Mouse (Mus musculus) gastrocnemius, postnatal 10 days (tissue): ENCODE measurements around the gene Zfp790. TPM values are rescaled to one million over a fixed set of nuclear protein-coding genes. Genes with fewer than 3 reads are reported as not detected.
"Not testable (repeated sequence)": the region's sequence is repeated elsewhere in the genome, so short reads cannot be mapped to it uniquely, and the experiment has no call there.

Experiments used
- DNase-seq: peaks from one replicate; pipeline ENCODE4 v3.0.0; 2021; ENCODE audit warnings: mixed read lengths
- microRNA-seq, 2 experiments: library from miRNA; unstranded; fragments of <30 nt; microRNA quantifications; one replicate each; pipeline ENCODE4 v1.2.0; 2021
- total RNA-seq, 2 experiments: library from RNA; stranded (reverse); gene quantifications; 2 replicates each; pipeline ENCODE4 v1.2.3; 2021

The Zfp790 gene
- total RNA-seq, 2 experiments from 2014 or later, result 9.6 to 10.9 TPM

- DNase-seq, result no peak
These were observed 26.2 kb downstream of the Zfp790 start for GRCm38 (mm10) chr7:29842105-29842504.

GRCm38 (mm10) chr7:29844616-29845015 lies 28.7 kb downstream of the Zfp790 start:
- no peak for DNase-seq

- DNase-seq, result no peak
These were observed 36.9 kb downstream of the Zfp790 start for GRCm38 (mm10) chr7:29852831-29853218.

- DNase-seq, result peak; percentile 58
These were observed 37.4 kb downstream of the Zfp790 start, which contains the start of gene Zfp940 for GRCm38 (mm10) chr7:29853219-29853842. Zfp940 (minus strand) TSS chr7:29853669.

GRCm38 (mm10) chr7:29859532-29860517 lies 43.9 kb downstream of the Zfp790 start, which contains the start of gene Zfp420:
Zfp420 (plus strand) TSS chr7:29859979.
- peak; percentile 77 for DNase-seq

GRCm38 (mm10) chr7:29861660-29862059 lies 45.7 kb downstream of the Zfp790 start:
- DNase-seq, result no peak

GRCm38 (mm10) chr7:29874256-29874655 lies 58.3 kb downstream of the Zfp790 start:
- DNase-seq, result no peak

GRCm38 (mm10) chr7:29877561-29877960 lies 61.6 kb downstream of the Zfp790 start:
- not testable (repeated sequence) for DNase-seq

- DNase-seq, result no peak
These were observed 64.1 kb downstream of the Zfp790 start for GRCm38 (mm10) chr7:29880056-29880455.

Small RNA genes lying within 50 kb of the gene (microRNA-seq; reads per million reads assigned to microRNA genes)
- gene Mir1964, result 1.3 to 1.6 reads per million in 2 experiments

Other genes with a start within 250 kb of the Zfp790 start
- not detected for gene Catsperg2, start 89.1 kb upstream of the Zfp790 start, total RNA-seq
- gene Zfp84, start 47.6 kb upstream of the Zfp790 start, total RNA-seq, result 10 to 100 TPM in 1 of 2 experiments, 1 to 10 TPM in 1; 9.3 to 11.2 TPM
- 1 to 10 TPM; 3.5 to 5.0 TPM for gene Zfp30, start 32.1 kb upstream of the Zfp790 start, total RNA-seq
- under 1 TPM; 0.16 to 0.36 TPM for gene Zfp940, start 37.6 kb downstream of the Zfp790 start, total RNA-seq
- 1 to 10 TPM; 2.5 to 4.3 TPM for gene Zfp420, start 43.9 kb downstream of the Zfp790 start, total RNA-seq
- 10 to 100 TPM in 1 of 2 experiments, 1 to 10 TPM in 1; 8.5 to 10.5 TPM for gene Zfp27, start 90.5 kb downstream of the Zfp790 start, total RNA-seq
- 10 to 100 TPM in 1 of 2 experiments, 1 to 10 TPM in 1; 9.5 to 12.6 TPM for gene Zfp383, start 92.1 kb downstream of the Zfp790 start, total RNA-seq
- gene Zfp74, start 138.0 kb downstream of the Zfp790 start, total RNA-seq, result 1 to 10 TPM; 5.9 to 9.2 TPM
- gene Zfp568, start 167.8 kb downstream of the Zfp790 start, total RNA-seq, result 10 to 100 TPM; 63.5 to 67.4 TPM
- gene Zfp14, start 235.3 kb downstream of the Zfp790 start, total RNA-seq, result 1 to 10 TPM; 1.5 to 2.9 TPM